Mouse (Mus musculus): ENCODE data around the gene Dcst2. TPM values are rescaled to one million over a fixed set of nuclear protein-coding genes. Genes with fewer than 3 reads are reported as not detected.

Dcst2 gene
- polyA plus RNA-seq, 1 experiment from 2014 or later, result not detected

DNA sequence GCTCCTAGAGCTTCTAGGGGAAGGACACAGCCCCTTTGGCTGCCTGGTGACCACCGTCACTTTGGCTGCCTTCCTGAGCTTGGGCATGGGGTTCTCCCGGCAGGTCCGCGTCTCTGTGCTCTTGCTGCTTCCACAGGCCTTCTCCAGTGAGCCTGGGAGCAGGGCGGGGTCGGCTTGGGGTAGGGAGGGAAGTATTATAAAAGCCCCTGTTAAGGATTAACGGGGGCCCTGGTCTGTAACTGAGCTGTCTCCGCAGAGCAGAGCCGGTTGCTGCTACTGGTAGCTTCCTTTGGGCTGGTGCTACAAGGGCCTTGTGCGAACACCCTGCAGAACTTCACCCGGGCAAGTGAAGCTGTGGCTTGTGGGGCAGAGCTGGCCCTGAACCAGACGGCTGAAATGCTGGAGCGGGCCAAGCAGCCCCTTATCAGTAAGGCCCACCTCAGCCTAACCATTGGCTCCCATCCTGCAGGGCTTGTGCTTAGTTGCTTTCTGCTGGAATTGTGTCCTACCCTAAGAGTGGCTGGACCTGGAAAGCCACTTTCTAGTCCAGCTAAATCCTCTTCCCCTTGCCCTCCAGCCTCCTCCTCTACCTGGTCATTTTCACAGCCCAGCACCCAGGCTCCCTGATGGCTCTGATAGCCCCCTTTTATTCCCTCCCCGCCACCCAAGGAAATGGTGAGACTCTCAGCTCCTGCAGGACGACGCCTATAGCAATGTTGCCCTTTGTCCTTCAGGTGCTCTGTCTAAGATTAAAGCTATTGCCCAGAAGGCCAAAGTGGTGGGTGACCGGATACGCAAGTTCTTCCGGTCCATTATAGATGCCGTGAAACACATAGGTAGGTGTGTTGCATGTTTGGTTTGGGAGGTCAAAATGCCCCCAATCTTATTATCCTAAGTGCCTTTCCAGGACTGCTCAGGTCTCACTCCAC, 4.0 kb downstream of the Dcst2 start:
- no peaks in the 10 kb centered on the region for H3K4me1 ChIP-seq (ENCODE audit: control insufficient read depth, insufficient read depth, low read length)
- no peak overlapping the region for H3K4me3 ChIP-seq (ENCODE audit: low read depth, low read length)
- DNase-seq (ENCODE audit: low spot score, missing footprints) (no peak), ATAC-seq (ENCODE audit: low FRiP score) (no peak)
- H3K36me3 ChIP-seq (ENCODE audit: control insufficient read depth, insufficient read depth, low read length), result no peaks in the 10 kb centered on the region
- H3K9ac ChIP-seq (ENCODE audit: low read length), result no peak overlapping the region
- 73% methylated on average over 20 of the region's 20 CpGs for WGBS
- H3K9me3 ChIP-seq (ENCODE audit: control insufficient read depth, low read length), result no peaks in the 10 kb centered on the region
- H3K4me2 ChIP-seq, result no peak overlapping the region
- no peaks in the 10 kb centered on the region for H3K27me3 ChIP-seq (ENCODE audit: control insufficient read depth, insufficient read depth, low read length)
- no peak overlapping the region for H3K27ac ChIP-seq (ENCODE audit: low read depth, low read length)

DNA sequence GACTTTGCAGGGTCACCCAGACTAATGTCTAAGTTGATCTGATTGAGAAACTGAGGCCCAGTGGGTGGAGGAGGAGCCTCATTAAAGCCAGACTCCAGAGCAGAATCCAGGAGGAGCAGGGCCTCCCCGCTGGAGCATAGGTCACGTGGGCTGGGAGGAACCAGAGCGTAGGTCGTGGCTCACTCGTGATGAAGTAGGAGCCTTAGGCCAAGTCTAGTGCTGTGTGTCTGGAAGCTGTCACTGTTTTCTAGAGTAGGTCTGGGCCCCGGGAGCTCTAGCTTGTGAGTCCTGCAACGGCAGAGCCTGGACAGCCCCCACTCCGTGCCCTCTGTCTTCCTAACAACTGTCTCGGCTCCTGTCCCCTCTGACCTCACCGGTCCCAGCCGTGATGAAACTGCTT, 5.6 kb downstream of the Dcst2 start:
- 70% methylated on average over 11 of the region's 11 CpGs for WGBS

DNA sequence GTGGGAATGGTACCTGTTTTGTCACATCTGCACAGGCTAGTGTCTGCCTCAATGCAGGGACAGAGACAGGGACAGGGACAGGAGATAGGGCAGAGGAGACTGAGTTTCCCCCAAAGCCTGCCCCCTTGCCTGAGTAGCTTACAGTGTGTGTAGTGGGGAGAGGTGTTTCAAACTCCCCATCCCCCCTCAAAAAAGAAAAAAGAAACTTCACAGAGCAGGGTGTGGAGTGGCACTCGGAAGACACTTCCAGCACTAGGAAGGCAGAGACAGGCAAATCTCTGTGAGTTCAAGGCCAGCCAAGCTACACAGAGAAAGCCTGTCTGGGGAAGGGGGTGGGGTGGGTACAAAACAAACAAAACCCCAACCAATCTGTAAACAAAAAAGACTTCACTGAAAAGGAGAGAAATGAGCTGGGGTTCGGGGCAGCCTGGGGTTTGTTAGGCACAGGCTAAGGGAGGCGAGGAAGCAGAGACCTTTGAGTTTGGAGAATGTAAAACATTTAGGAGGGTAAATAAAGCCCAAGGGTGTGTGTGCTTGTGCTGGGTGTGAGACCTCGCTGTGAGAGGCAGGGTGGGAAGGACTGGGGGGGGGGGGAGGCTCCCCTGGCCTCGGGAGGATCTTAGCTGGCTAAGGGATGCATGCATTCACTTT, 11.9 kb downstream of the Dcst2 start:
- no peaks in the 10 kb centered on the region for H3K27me3 ChIP-seq (ENCODE audit: control insufficient read depth, insufficient read depth, low read length)
- ATAC-seq (ENCODE audit: low FRiP score) (no peak), DNase-seq (ENCODE audit: low spot score, missing footprints) (no peak)
- peaks cover 7% of the 10 kb centered on the region for H3K4me1 ChIP-seq (ENCODE audit: control insufficient read depth, insufficient read depth, low read length)
- no peak overlapping the region for H3K4me2 ChIP-seq
- 43% methylated on average over 5 of the region's 5 CpGs for WGBS
- no peaks in the 10 kb centered on the region for H3K36me3 ChIP-seq (ENCODE audit: control insufficient read depth, insufficient read depth, low read length)
- H3K4me3 ChIP-seq (ENCODE audit: low read depth, low read length), result no peak overlapping the region
- H3K9ac ChIP-seq (ENCODE audit: low read length), result no peak overlapping the region
- H3K27ac ChIP-seq (ENCODE audit: low read depth, low read length), result no peak overlapping the region
- no peaks in the 10 kb centered on the region for H3K9me3 ChIP-seq (ENCODE audit: control insufficient read depth, low read length)

More for the DNA sequence above, 5.6 kb downstream of the Dcst2 start:
- Histone ChIP-seq H3K9ac (ENCODE audit: low read length) (no peak overlapping the region), H3K4me3 (ENCODE audit: low read depth, low read length) (no peak overlapping the region), H3K27ac (ENCODE audit: low read depth, low read length) (no peak overlapping the region), H3K36me3 (ENCODE audit: control insufficient read depth, insufficient read depth, low read length) (no peaks in the 10 kb centered on the region), H3K27me3 (ENCODE audit: control insufficient read depth, insufficient read depth, low read length) (no peaks in the 10 kb centered on the region), H3K9me3 (ENCODE audit: control insufficient read depth, low read length) (no peaks in the 10 kb centered on the region), H3K4me1 (ENCODE audit: control insufficient read depth, insufficient read depth, low read length) (no peaks in the 10 kb centered on the region), H3K4me2 (no peak overlapping the region)
- DNase-seq (ENCODE audit: low spot score, missing footprints) (no peak), ATAC-seq (ENCODE audit: low FRiP score) (no peak)

DNA sequence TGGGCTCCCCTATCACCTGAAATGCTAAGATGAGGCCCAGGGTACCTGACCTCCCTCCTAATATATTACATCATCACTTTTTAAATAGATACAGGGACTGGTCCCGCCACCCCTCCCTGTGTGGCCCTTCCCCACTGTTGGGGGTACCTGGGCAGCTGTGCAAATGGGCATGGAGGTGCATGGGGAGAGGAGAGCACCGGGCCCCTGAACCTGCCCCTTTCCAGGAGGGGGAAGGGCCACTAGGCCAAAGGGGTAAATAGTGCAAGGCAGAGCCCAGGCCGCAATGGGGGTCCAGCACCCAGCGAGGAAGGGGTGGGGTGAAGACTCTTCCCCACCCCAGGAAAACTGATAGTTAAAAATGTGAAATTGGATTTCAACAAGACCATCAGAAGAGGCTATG, 16.1 kb downstream of the Dcst2 start:
- H3K36me3 ChIP-seq (ENCODE audit: control insufficient read depth, insufficient read depth, low read length), result no peaks in the 10 kb centered on the region
- H3K4me3 ChIP-seq (ENCODE audit: low read depth, low read length), result no peak overlapping the region
- H3K9me3 ChIP-seq (ENCODE audit: control insufficient read depth, low read length), result no peaks in the 10 kb centered on the region
- no peak overlapping the region; the same call in 1 of the 2 replicates for H3K4me2 ChIP-seq
- H3K9ac ChIP-seq (ENCODE audit: low read length), result no peak overlapping the region
- ATAC-seq (ENCODE audit: low FRiP score) (no peak; the same call in 1 of the 2 replicates), DNase-seq (ENCODE audit: low spot score, missing footprints) (no peak)
- peaks cover 11% of the 10 kb centered on the region for H3K4me1 ChIP-seq (ENCODE audit: control insufficient read depth, insufficient read depth, low read length)
- WGBS, result 72% methylated on average over 4 of the region's 4 CpGs
- no peaks in the 10 kb centered on the region for H3K27me3 ChIP-seq (ENCODE audit: control insufficient read depth, insufficient read depth, low read length)
- H3K27ac ChIP-seq (ENCODE audit: low read depth, low read length), result no peak overlapping the region

DNA sequence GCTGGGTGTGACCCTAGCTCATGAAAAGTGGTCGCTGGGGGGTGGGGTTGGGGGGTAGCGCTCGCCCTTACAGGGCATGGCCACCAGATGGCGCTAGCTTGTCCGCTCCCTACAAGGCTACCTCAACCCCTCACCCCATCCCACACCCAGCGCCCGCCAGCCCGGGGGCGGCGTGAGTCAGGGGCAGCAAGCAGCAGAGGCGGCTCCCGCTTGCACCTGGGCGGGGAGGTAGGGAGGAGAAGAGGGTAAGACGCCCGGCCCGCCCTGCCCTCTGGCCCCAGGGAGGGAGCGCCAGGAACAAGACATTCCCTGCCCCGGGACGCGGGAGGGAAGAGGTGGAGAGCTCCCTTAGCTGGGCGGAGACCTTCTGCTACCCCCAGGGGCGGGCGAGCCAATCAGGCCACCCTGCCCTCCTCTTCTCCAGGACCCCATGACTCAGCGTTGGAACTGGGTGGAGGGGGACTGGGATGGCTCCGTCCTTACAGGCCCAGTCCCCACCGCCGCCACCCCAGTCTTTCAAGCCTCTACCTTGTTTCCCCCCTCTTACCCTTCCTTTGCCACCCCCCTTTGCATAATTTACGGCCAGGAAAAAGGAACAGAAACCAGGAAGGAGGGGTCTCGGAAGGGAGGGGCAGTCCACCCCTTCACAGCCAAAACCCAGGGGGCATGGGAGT, 16.8 kb downstream of the Dcst2 start:
- ATAC-seq (ENCODE audit: low FRiP score), result peak; percentile 90

DNA sequence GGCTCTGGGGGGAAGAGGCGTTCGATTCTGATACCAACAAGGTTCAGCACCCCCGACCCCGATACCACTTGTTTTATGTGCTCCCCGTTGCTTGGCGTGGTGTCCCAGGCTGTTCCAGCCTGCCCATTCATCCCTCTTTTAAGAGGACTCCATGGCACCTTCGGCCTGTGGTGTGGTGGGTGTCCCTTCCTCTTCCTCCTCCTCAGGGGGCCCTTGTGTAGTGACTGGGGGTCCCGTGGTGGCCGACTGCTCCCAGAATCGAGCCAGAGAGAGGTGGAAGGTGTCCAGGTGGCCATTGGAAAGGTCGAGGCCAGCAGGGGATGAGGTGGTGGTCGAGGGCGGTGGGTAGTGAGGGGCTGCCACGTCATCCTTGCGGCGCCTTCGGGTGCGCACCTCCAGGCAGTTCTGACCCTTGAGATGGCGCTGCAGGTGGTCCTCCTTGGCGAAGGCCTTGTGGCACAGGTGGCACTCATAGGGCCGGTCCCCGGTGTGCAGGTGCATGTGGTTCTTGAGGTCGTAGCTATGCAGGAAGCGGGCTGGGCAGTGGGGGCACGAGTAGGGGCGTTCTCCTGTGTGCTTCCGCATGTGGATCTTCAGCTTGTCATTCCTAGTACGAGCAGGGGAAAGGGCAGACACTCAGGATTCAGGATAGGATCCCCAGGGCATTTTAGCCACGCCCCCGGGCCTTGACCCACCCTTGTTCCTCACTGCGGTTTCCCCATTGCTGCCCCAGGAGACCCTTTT, 17.8 kb downstream of the Dcst2 start:
- Histone ChIP-seq H3K9me3 (ENCODE audit: control insufficient read depth, low read length) (no peaks in the 10 kb centered on the region), H3K27ac (ENCODE audit: low read depth, low read length) (no peak overlapping the region), H3K9ac (ENCODE audit: low read length) (no peak overlapping the region), H3K36me3 (ENCODE audit: control insufficient read depth, insufficient read depth, low read length) (no peaks in the 10 kb centered on the region), H3K4me1 (ENCODE audit: control insufficient read depth, insufficient read depth, low read length) (peaks cover 12% of the 10 kb centered on the region), H3K4me3 (ENCODE audit: low read depth, low read length) (0 out of 2 replicates have a peak overlapping the region, but pooled peaks have one; percentile 41), H3K27me3 (ENCODE audit: control insufficient read depth, insufficient read depth, low read length) (no peaks in the 10 kb centered on the region), H3K4me2 (no peak overlapping the region)
- DNase-seq (ENCODE audit: low spot score, missing footprints) (no peak), ATAC-seq (ENCODE audit: low FRiP score) (no peak)
- 87% methylated on average over 31 of the region's 31 CpGs for WGBS

More for the DNA sequence above, 16.8 kb downstream of the Dcst2 start:
- Histone ChIP-seq H3K27me3 (ENCODE audit: control insufficient read depth, insufficient read depth, low read length) (no peaks in the 10 kb centered on the region), H3K9ac (ENCODE audit: low read length) (peak overlapping the region; percentile 69), H3K4me1 (ENCODE audit: control insufficient read depth, insufficient read depth, low read length) (peaks cover 11% of the 10 kb centered on the region), H3K4me2 (peak overlapping the region; percentile 64), H3K36me3 (ENCODE audit: control insufficient read depth, insufficient read depth, low read length) (no peaks in the 10 kb centered on the region), H3K9me3 (ENCODE audit: control insufficient read depth, low read length) (no peaks in the 10 kb centered on the region), H3K27ac (ENCODE audit: low read depth, low read length) (no peak overlapping the region), H3K4me3 (ENCODE audit: low read depth, low read length) (peak overlapping the region; percentile 41)
- 2% methylated on average over 28 of the region's 29 CpGs for WGBS
- peak; percentile 99 for DNase-seq (ENCODE audit: low spot score, missing footprints)

DNA sequence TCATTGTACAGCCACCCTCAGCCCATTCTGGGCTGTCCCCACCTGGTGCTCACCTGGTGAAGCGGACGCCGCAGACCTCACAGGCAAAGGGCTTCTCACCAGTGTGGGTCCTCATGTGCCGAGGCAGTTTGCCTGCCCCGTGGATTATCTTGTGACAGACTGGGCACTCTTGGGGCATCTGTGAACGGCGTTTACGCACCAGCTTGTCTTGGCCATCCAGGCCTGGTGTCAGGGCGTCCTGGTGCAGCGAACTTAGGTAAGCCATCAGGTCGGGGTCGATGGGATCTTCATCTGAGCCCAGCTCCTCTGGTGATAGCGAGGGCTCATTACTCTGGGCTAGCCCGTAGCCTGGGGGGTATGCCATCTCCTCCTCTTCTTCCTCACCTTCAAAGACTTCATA, 18.5 kb downstream of the Dcst2 start:
- ATAC-seq (ENCODE audit: low FRiP score), result no peak
- no peak for DNase-seq (ENCODE audit: low spot score, missing footprints)
- Histone ChIP-seq H3K4me2 (no peak overlapping the region), H3K4me3 (ENCODE audit: low read depth, low read length) (no peak overlapping the region), H3K9me3 (ENCODE audit: control insufficient read depth, low read length) (no peaks in the 10 kb centered on the region), H3K27ac (ENCODE audit: low read depth, low read length) (no peak overlapping the region), H3K9ac (ENCODE audit: low read length) (no peak overlapping the region), H3K4me1 (ENCODE audit: control insufficient read depth, insufficient read depth, low read length) (peaks cover 18% of the 10 kb centered on the region), H3K36me3 (ENCODE audit: control insufficient read depth, insufficient read depth, low read length) (no peaks in the 10 kb centered on the region), H3K27me3 (ENCODE audit: control insufficient read depth, insufficient read depth, low read length) (no peaks in the 10 kb centered on the region)
- 95% methylated on average over 14 of the region's 14 CpGs for WGBS

DNA sequence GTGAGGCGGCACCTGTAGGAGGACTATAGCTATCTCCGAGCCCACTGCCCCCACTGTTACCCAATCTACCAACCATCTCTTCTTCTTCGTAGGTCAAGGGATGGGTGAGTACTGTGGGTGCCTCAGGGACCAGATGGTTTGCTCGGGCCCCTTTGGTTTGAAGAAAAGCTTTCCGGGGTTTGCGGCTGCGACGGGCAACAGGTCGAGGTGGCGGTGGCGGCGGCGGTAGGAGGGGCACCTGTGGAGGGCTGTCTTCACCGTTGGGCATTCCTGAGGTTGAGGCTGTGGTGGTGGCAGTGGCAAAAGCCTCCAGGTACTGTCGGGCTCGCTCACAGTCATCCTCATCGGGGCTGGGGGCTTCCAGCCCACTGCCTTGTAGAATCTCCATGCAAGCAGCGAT, 18.9 kb downstream of the Dcst2 start:
- no peak for DNase-seq (ENCODE audit: low spot score, missing footprints)
- Histone ChIP-seq H3K9ac (ENCODE audit: low read length) (no peak overlapping the region), H3K4me1 (ENCODE audit: control insufficient read depth, insufficient read depth, low read length) (peaks cover 21% of the 10 kb centered on the region), H3K27me3 (ENCODE audit: control insufficient read depth, insufficient read depth, low read length) (no peaks in the 10 kb centered on the region), H3K36me3 (ENCODE audit: control insufficient read depth, insufficient read depth, low read length) (no peaks in the 10 kb centered on the region), H3K9me3 (ENCODE audit: control insufficient read depth, low read length) (no peaks in the 10 kb centered on the region), H3K4me2 (no peak overlapping the region), H3K27ac (ENCODE audit: low read depth, low read length) (no peak overlapping the region), H3K4me3 (ENCODE audit: low read depth, low read length) (no peak overlapping the region)
- no peak for ATAC-seq (ENCODE audit: low FRiP score)
- WGBS, result 94% methylated on average over 18 of the region's 18 CpGs

Data from midbrain, embryonic 11.5 days (tissue).